Mouse (Mus musculus) heart, embryonic 15.5 days (tissue): Measurements from ENCODE around the gene Cotl1. TPM values are rescaled to one million over a fixed set of nuclear protein-coding genes. Genes with fewer than 3 reads are reported as not detected.

Source experiments
- ATAC-seq: fragments of 200-750 bp; cut with Nextera tagmentation; replicated peaks from 2 replicates; pipeline ENCODE4 v1.8.0; 2017; ENCODE audit warnings: low read depth, moderate TSS enrichment; ENCODE audit not compliant: insufficient number of reproducible peaks, insufficient read depth, low FRiP score
- H3K27ac ChIP-seq: fragments of 300-500 bp; sonication (generic); 2 replicates; pipeline ENCODE4 v1.5.1; 2015; ENCODE audit warnings: mild to moderate bottlenecking, inconsistent platforms
- H3K27me3 ChIP-seq: fragments of 300-500 bp; sonication (generic); 2 replicates; pipeline ENCODE4 v1.6.1; 2015; ENCODE audit warnings: inconsistent platforms
- H3K36me3 ChIP-seq: fragments of 300-500 bp; sonication (generic); 2 replicates; pipeline ENCODE4 v1.6.1; 2015; ENCODE audit warnings: mild to moderate bottlenecking, inconsistent platforms
- H3K4me1 ChIP-seq: fragments of 300-500 bp; sonication (generic); replicated peaks from 2 replicates; pipeline ENCODE4 v1.6.1; 2015; ENCODE audit warnings: inconsistent platforms
- H3K4me2 ChIP-seq: fragments of 300-500 bp; sonication (generic); 2 replicates; pipeline ENCODE4 v1.6.1; 2015; ENCODE audit warnings: inconsistent platforms, mild to moderate bottlenecking, moderate library complexity
- H3K4me3 ChIP-seq: fragments of 300-500 bp; sonication (generic); 2 replicates; pipeline ENCODE4 v1.5.1; 2015; ENCODE audit warnings: mild to moderate bottlenecking, inconsistent platforms
- H3K9ac ChIP-seq: fragments of 300-500 bp; sonication (generic); 2 replicates; pipeline ENCODE4 v1.6.1; 2015; ENCODE audit warnings: mild to moderate bottlenecking, inconsistent platforms
- H3K9me3 ChIP-seq: fragments of 300-500 bp; sonication (generic); replicated peaks from 2 replicates; pipeline ENCODE4 v1.6.1; 2016; ENCODE audit warnings: inconsistent platforms
- WGBS: fragments of 180-500 bp; shearing (Covaris S2); methylation state at CpG from one replicate; pipeline ENCODE4 v1.1.7; 2015; ENCODE audit warnings: mixed read lengths; 5-methylcytosine and 5-hydroxymethylcytosine counted together
- polyA plus RNA-seq: library from polyadenylated mRNA; unstranded; fragments of >200 nt; fragmentation: Nextera tagmentation; extraction: Ambion mirVana; gene quantifications from 2 replicates; pipeline ENCODE4 v1.2.1, GENCODE M21; 2015

Cotl1 gene
- polyA plus RNA-seq, 1 experiment from 2014 or later = 28.7 TPM

DNA sequence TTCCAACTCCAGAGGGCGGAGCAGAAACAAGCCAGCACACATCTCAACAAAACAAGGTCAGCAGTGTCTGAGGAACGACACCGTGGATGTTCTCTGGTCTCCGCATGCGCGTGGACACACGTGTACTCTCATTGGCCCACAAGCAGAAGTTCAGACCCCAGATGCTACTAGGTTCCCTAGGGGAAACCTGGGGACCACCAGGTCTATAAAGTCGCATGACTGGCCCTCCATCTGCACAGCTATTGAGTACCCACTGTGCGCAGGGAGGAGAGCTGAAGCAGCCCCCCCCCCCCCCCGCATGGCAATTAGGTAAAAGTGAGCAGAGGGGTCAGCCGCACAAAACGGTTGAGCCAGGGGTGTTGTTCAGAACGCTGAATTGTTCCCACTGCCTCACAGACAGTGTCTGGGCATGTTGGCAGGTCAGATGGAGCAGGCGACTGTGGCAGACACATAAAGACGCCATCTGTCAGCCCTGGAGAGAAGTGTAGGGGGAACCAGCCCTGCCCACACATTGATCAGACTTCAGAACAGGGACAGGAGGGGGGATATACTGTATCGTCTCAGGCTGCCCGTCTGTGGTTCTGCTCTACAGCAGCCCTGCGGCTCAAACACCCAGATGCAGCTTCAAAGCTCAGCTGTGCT is 54.5 kb downstream of the Cotl1 start:
- no peak overlapping the region for H3K4me3 ChIP-seq
- no peak overlapping the region for H3K27ac ChIP-seq
- no peak overlapping the region for H3K9ac ChIP-seq
- H3K36me3 ChIP-seq = no peaks in the 10 kb centered on the region
- H3K27me3 ChIP-seq = no peaks in the 10 kb centered on the region
- ATAC-seq = no peak
- H3K4me2 ChIP-seq = no peak overlapping the region
- WGBS = 63% methylated on average over 18 of the region's 18 CpGs
- no peaks in the 10 kb centered on the region for H3K9me3 ChIP-seq
- peaks cover 5% of the 10 kb centered on the region; the same call in 1 of the 2 replicates for H3K4me1 ChIP-seq

DNA sequence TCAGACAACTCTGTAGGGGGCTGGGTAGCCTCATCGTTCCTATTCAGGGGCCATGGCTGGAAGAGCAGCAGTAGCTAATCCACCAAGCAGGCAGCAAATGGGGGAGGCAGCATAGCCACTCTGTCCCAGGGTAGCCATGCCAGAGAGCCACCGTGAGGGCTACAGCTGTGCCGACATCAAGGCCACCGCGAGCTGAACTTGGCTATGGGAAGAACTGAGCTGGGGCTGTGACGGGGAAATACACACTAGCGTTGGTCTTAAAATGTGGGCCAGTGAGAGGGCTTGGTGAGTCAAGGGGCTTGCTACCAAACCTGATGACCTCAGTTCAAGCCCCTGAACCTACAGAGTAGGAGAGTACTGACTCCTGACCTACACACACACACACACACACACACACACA is 55.7 kb downstream of the Cotl1 start:
- H3K9ac ChIP-seq = no peak overlapping the region
- H3K4me3 ChIP-seq = no peak overlapping the region
- no peaks in the 10 kb centered on the region for H3K9me3 ChIP-seq
- no peaks in the 10 kb centered on the region for H3K36me3 ChIP-seq
- H3K4me1 ChIP-seq = peaks cover 5% of the 10 kb centered on the region; the same call in 1 of the 2 replicates
- 72% methylated on average over 7 of the region's 7 CpGs for WGBS
- ATAC-seq = no peak
- H3K27me3 ChIP-seq = no peaks in the 10 kb centered on the region
- no peak overlapping the region for H3K4me2 ChIP-seq
- H3K27ac ChIP-seq = peak overlapping the region; percentile 4; the same call in 1 of the 2 replicates

DNA sequence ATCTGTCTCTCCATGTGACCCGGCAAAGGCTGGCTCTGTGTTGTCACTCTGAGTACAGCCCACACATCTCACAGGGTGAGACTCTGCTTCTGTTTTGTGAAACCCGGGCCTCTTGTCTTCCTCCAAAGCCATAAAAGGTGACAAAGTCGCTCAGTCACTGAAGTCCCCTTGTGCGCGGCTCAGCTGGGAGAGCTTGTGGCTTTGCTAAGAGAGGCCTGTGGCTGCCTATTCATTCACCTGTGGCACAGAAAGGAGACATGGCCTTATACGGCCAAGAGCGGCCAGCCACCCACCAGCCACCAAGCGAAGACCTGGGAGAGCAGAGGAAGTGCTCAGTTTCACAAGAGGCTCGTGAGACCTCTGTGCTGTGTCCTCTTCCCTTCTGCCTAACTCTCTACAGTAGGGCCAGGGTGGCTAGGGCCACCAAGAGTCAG is 56.2 kb downstream of the Cotl1 start:
- Histone ChIP-seq H3K9me3 (no peaks in the 10 kb centered on the region), H3K4me1 (peaks cover 5% of the 10 kb centered on the region; the same call in 1 of the 2 replicates), H3K9ac (no peak overlapping the region), H3K4me3 (no peak overlapping the region), H3K27ac (peak overlapping the region; percentile 4; the same call in 1 of the 2 replicates), H3K36me3 (no peaks in the 10 kb centered on the region), H3K27me3 (no peaks in the 10 kb centered on the region), H3K4me2 (no peak overlapping the region)
- WGBS = 40% methylated on average over 9 of the region's 9 CpGs
- no peak for ATAC-seq

DNA sequence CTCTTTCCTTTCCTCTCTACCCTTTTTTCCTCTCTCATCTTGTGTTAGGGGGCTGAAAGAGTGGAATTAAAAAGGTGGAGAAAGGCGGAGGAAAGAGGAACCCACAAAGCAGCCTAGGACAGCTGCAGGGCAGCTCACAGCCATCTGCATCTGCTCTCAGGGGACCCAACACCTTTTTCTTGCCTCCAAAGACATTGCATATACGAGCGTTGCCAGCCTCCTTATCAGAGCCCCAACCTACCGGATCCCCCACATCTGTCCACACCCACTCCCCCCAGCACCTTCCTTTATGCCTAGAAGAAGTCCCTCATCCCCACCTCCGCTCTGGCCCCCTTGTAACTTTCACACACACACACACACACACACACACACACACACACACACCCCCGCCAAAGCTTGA is 56.8 kb downstream of the Cotl1 start:
- no peak for ATAC-seq
- WGBS = 73% methylated on average over 6 of the region's 6 CpGs
- Histone ChIP-seq H3K4me3 (no peak overlapping the region), H3K9ac (no peak overlapping the region), H3K4me1 (peaks cover 10% of the 10 kb centered on the region), H3K4me2 (no peak overlapping the region), H3K9me3 (no peaks in the 10 kb centered on the region), H3K27ac (no peak overlapping the region), H3K27me3 (no peaks in the 10 kb centered on the region), H3K36me3 (no peaks in the 10 kb centered on the region)

DNA sequence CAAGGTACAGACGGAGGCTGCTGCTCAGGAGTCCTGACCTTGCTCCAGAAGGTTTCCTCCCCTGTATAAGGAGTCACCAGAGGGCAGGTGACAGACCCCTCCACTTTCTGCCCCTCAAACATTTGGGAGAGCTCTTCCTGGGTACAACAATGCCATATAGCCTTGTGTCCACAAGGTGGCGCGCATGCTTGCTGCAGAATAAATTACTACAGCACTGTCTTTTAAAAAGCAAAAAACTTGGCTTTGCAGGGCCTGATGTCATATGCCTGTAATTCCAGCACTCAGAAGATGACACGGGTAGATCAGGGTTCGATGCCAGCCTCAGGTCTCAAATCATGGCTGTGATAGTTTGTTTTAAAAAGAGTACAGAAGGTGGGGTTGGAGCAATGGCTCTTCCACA is 57.6 kb downstream of the Cotl1 start:
- no peaks in the 10 kb centered on the region for H3K36me3 ChIP-seq
- ATAC-seq = no peak
- no peaks in the 10 kb centered on the region for H3K27me3 ChIP-seq
- H3K4me1 ChIP-seq = peaks cover 14% of the 10 kb centered on the region
- no peak overlapping the region for H3K27ac ChIP-seq
- no peak overlapping the region for H3K4me2 ChIP-seq
- no peaks in the 10 kb centered on the region for H3K9me3 ChIP-seq
- WGBS = 6% methylated on average over 5 of the region's 5 CpGs
- H3K4me3 ChIP-seq = no peak overlapping the region
- no peak overlapping the region for H3K9ac ChIP-seq

DNA sequence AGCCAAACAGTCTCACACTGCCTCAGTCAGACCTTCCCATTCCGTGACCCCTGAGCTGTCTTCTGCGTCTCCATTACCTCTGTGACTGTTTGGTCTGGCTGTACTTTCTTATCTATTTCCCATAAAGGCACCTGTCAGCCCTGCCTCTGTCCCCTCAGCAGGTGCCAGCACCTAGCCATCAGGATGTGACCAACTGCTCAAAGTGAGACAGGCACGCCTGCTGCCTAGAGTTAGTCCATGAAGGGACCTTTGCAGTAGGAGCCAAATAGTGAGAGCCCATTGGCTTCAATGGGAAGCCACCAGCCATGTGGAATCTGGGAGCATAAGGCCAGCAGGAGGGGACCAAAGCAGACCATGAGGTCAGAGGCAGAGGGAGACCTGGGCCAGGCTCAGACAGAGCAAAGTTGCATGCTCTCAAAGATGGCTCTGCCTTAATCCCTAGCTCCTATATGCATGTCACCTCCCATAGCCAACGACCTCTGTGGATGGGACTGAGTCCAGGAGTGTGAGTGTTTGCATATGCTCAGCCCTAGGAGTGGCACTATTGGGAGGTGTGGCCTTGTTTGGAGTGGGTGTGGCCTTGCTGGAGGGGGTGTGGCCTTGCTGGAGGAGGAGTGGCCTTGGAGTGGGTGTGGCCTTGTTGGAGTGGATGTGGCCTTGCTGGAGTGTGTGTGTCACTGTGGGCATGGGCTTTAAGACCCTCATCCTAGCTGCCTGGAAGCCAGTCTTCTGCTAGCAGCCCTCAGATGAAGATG is 59.1 kb downstream of the Cotl1 start:
- Histone ChIP-seq H3K4me2 (no peak overlapping the region), H3K4me1 (peaks cover 24% of the 10 kb centered on the region), H3K36me3 (no peaks in the 10 kb centered on the region), H3K4me3 (no peak overlapping the region), H3K27me3 (no peaks in the 10 kb centered on the region), H3K27ac (no peak overlapping the region), H3K9ac (no peak overlapping the region), H3K9me3 (no peaks in the 10 kb centered on the region)
- 58% methylated on average over 4 of the region's 4 CpGs for WGBS
- no peak for ATAC-seq

DNA sequence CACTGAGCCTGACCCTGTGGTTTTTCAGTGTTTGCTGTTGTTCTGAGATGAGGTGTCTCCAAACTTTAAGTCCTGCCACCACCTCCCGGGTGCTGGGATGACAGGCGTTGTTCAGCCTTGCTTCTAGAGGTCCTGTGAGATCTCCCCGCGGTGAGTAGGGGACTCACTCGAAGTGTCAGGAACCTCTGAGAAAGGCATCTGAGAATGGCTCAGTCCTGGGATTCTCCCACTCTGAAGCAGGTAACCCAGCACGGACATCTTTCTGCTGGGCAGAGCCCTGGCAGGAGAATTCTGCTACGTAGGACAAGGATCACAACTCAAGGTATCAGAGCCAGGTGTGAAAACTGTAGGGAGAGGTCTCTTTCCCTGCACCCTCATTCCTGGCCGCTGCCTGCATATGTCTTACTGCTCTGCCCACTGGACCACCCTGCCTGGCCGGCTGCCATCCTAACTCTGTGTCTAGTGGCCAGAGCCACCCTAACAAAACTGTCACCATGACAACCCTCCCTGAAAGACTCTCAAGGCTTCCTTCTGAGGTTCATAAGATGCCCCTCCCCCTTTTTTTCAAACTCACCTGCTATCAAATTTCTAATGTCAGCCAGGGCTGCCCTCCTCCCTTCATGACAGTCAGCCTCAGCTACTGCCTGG is 59.8 kb downstream of the Cotl1 start:
- ATAC-seq = no peak
- Histone ChIP-seq H3K9ac (no peak overlapping the region), H3K9me3 (no peaks in the 10 kb centered on the region), H3K36me3 (no peaks in the 10 kb centered on the region), H3K27ac (no peak overlapping the region), H3K27me3 (no peaks in the 10 kb centered on the region), H3K4me3 (no peak overlapping the region), H3K4me1 (peaks cover 24% of the 10 kb centered on the region), H3K4me2 (no peak overlapping the region)
- 74% methylated on average over 9 of the region's 9 CpGs for WGBS

DNA sequence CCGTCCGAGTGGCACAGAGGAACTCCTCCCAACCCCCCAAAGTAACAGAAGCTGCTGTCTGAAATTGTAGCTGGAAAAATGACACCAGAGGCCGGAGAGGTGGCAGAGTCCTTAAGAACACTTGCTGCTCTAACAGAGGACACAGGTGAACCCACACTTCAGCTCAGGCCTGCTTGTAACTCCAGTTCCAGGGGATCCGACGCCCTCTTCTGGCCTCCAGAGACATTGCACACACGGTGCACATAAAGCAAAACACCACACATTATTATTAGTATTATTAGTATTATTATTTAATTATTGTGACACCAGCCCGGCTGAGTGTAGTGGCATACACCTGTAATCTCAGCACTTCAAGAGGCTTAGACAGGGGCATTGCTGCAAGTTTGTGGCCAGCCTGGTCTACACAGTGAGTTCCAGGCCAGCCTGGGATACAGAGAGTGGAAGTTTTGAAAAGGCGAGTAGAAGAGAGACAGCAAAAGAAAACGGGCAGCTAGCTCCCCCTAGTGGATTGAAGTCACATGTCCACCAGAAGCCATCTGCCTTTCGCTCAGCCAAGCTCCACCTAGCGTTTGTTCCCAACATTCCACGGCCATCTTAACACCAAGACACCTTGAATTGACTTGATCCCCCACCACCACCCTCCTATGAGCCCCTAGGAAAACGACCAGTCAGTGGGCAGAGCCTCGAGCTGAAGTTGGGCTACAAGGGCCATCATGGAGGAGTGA is 61.2 kb downstream of the Cotl1 start:
- H3K27ac ChIP-seq = peak overlapping the region; percentile 73
- ATAC-seq = no peak
- H3K4me3 ChIP-seq = 0 out of 2 replicates have a peak overlapping the region, but pooled peaks have one; percentile 68

DNA sequence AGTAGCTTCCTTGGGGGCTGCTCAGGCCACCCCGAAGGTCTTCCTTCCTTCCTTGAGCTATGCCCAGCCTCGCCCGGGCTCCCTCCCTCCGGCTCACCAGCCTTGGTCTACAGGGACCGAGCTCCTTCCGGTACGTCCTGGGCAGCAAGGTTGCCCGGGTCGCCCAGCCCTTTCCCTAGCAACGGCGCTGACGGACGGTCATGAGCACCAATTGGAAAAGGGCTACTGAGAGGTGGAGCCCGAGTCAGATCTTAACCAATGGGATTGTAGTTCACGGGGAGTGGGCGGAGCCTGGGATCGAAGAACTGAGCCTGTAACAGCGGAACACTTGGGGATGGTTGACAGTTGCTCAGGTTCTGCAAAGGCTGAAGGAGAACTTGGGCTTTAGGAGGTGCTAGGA is 62.1 kb downstream of the Cotl1 start, which contains the start of gene Tldc1:
Gene Tldc1 (minus strand): TSS at position 154 of the 400 bp plus-strand sequence.
- no peaks in the 10 kb centered on the region for H3K27me3 ChIP-seq
- H3K9ac ChIP-seq = peak within 1 kb of the TSS; percentile 68
- WGBS = 0% methylated on average over 18 of the region's 18 CpGs
- peak; percentile 97 for ATAC-seq
- H3K27ac ChIP-seq = peak within 1 kb of the TSS; percentile 74
- no peaks in the 10 kb centered on the region for H3K36me3 ChIP-seq
- peaks cover 21% of the 10 kb centered on the region for H3K4me1 ChIP-seq
- H3K4me3 ChIP-seq = peak within 1 kb of the TSS; percentile 68
- no peaks in the 10 kb centered on the region for H3K9me3 ChIP-seq
- peak within 1 kb of the TSS; percentile 84 for H3K4me2 ChIP-seq

More for the DNA sequence above, 61.2 kb downstream of the Cotl1 start:
- no peak overlapping the region for H3K9ac ChIP-seq
- peaks cover 21% of the 10 kb centered on the region for H3K4me1 ChIP-seq
- H3K4me2 ChIP-seq = peak overlapping the region; percentile 84
- 25% methylated on average over 14 of the region's 14 CpGs for WGBS
- H3K27me3 ChIP-seq = no peaks in the 10 kb centered on the region
- H3K9me3 ChIP-seq = no peaks in the 10 kb centered on the region
- no peaks in the 10 kb centered on the region for H3K36me3 ChIP-seq

DNA sequence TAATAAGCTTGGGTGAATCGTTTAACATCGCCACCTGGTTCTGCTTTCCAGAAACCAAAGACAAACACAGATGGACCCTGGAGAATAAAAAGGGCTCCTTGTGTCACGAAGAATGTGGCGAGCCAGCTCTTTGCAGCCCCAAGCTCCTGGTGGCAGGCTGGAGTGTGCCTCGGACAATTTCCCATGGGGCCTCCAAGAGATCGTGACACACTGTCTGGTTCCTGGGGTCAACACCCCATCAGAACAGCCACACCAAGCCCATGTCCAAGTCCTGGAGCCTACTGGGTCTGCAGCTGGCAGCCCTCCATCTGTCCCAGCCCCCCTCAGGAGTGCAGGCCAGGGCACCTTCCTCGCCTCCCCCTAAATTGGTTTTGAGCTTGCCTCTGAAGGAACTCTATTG is 62.6 kb downstream of the Cotl1 start:
- Histone ChIP-seq H3K9me3 (no peaks in the 10 kb centered on the region), H3K9ac (peak overlapping the region; percentile 68), H3K27me3 (no peaks in the 10 kb centered on the region), H3K27ac (peak overlapping the region; percentile 74), H3K4me1 (peaks cover 21% of the 10 kb centered on the region), H3K36me3 (peaks cover 4% of the 10 kb centered on the region; the same call in 1 of the 2 replicates), H3K4me3 (peak overlapping the region; percentile 68), H3K4me2 (peak overlapping the region; percentile 84)
- no peak for ATAC-seq
- 18% methylated on average over 7 of the region's 7 CpGs for WGBS
